Mouse (Mus musculus): ENCODE data around the gene Carns1. TPM values are rescaled to one million over a fixed set of nuclear protein-coding genes. Genes with fewer than 3 reads are reported as not detected.
"Not testable (repeated sequence)": the region's sequence is repeated elsewhere in the genome, so short reads cannot be mapped to it uniquely, and the experiment has no call there.

Carns1 gene
- total RNA-seq, 2 experiments from 2014 or later = 23.1 to 25.9 TPM

DNA sequence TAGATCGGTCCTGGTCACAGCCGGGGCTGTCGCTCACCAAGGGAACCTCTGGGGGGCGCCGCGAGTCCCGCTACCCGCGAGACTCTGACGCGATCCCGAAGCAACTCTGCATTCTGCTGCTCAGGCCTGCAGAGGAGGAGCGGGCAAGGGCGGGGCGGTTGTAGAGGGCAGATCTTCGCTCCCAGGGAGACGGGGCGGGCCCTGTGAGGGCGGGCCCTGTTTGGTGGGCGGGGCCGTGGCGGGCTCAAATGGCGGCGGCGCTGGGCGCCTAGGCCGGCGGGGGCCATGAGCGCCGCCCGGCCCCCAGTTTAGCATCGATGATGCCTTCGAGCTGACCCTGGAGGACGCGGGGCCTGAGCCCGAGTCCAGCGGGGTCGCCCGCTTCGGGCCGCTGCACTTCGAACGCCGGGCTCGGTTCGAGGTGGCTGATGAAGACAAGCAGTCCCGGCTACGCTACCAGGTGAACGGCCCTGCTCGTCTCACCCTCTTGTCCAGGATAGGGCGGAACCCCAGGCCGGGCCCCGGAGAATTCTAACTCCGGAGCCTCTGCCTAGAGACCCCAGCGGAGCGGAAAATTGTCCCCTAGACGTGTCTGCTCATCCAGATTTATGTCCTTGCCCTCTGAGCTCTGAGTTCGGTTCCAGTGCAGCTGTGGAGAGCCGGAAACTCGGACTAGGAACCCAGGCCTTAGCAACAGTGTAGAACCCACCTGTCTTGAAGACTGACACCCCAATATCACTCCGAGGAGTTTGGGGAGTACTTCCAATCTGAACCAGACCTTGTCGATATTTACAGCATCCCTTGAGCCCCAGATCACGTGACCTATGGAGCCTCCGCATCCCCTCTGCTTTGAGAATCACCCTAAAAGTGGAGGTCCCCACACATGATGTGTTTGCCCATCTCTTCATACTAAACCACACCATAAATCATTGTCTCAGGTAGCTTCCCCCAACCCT is 49.3 kb downstream of the Carns1 start, which contains the start of gene Aip:
Aip (minus strand) TSS at position 118 of the 956 bp plus-strand sequence.
- Histone ChIP-seq H3K4me3 (peak within 1 kb of the TSS; percentile 96), H3K27ac (peak within 1 kb of the TSS; percentile 93)
- peak; percentile 66 for TF ChIP-seq CTCF (IDR thresholded peaks at IDR 0.05)
- DNase-seq = peak; percentile 99
- intact Hi-C loops (cut with DNase I) = loop anchor here (5.0 kb wide), 2 partner anchors 36 to 66 kb away; partner anchors contain the start of genes Ppp1ca, Rps6kb2 and Tbc1d10c

DNA sequence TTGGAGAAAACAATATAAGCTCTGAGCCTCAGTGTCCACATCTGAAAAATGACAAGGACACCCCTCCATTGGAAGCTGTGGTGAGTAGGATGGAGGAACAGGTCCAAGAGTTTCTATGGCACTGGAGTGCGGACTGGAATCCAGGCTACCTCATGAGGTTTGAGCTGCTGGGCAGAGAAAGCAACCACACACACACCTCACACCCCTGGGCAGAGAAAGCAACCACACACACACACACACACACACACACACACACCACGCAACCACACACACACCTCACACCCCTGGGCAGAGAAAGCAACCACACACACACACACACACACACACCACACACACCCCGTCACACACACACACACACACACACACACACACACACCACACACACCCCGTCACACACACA is 50.0 kb downstream of the Carns1 start:
- intact Hi-C loops (cut with DNase I) = loop anchor here (5.0 kb wide), 2 partner anchors 37 to 67 kb away; partner anchors contain the start of genes Ppp1ca, Rps6kb2 and Tbc1d10c
- H3K27ac ChIP-seq = peak overlapping the region; percentile 93
- DNase-seq = not testable (repeated sequence)
- H3K4me3 ChIP-seq = peak overlapping the region; percentile 96

DNA sequence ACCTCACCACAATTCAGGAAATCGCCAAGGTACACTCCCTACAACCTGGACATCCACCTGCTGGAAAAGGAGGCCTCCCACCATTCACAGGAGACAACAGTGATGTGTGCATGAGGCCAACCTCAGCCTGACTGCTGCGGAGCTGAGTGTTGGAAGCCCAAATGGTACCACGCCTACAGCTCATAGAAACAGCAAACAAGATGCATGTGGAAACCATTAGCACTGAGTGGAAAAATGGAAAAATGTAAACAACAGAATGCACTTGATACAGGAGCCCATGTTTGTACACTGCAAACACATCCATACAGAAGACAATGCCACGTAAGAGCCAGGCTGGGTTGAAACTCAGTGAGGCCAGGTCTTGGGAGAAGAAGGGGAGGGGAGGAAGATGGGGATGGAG is 50.8 kb downstream of the Carns1 start:
- DNase-seq = no peak
- no peak for TF ChIP-seq CTCF (IDR thresholded peaks at IDR 0.05)

DNA sequence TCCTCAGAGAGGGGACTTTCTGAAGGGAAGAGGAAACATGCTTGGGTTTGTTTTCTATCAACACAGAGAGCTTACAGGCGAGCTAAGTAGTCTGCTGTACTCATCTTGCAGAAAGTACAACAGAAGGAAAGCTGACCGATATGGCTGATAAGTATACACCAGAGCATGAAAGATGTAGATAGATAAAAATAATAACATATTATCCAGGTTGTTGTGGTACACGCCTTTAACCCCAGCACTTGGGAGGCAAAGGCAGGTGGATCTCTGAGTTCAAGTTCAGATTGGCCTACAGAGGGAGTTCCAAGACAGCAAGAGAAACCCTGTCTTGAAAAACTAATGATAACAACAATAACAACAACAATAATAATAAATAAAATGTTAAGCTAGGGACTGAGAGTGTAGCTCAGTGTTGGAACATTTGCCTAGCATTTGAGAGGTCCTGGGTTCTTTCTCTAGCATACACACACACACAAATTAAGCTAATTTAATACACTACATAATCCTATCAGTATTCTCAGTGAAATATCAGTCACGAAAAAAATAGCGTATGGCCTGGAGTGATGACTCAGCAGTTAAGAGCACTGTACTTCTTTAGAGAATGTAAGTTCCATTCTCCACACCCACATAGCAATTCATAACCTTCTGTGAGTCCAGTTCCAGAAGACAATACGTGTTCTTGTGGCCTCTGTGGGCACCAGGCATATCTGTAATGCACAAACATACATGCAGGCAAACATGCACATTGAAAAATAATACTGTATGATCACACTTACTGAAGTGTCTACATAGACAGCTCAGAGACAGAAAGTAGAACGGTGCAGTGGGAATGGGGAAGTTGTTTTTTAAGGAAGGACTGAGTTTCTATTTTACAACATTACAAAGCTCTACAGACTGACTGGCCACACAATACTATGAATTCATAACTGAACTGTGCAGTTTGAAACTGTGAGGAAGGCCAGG is 52.6 kb downstream of the Carns1 start:
- no peak overlapping the region for H3K4me3 ChIP-seq
- DNase-seq = no peak
- TF ChIP-seq CTCF (IDR thresholded peaks at IDR 0.05) = no peak
- H3K27ac ChIP-seq = peak overlapping the region; percentile 94; the same call in 1 of the 2 replicates
- intact Hi-C loops (cut with DNase I) = no loop called here

More for the DNA sequence above, 50.8 kb downstream of the Carns1 start:
- H3K27ac ChIP-seq = no peak overlapping the region
- intact Hi-C loops (cut with DNase I) = no loop called here
- no peak overlapping the region for H3K4me3 ChIP-seq

DNA sequence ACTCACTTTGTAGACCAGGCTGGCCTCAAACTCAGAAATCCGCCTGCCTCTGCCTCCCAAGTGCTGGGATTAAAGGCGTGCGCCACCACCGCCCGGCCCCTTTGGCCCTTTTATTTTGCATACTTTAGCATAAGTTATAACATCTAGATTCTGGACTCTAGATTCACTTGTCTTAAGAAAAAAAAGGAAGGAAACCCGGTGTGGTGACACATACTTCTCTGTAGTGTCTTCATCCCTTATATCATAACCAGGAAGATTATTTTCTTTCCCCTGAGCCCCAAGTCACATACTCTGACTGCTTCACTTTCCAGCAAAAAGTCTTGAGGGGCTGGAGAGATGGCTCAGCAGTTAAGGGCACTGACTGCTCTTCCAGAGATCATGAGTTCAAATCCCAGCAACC is 53.4 kb downstream of the Carns1 start:
- intact Hi-C loops (cut with DNase I) = loop anchor here (2.0 kb wide), 1 partner anchor 23 kb away; the partner anchor contains the start of gene Pitpnm1
- Histone ChIP-seq H3K4me3 (peak overlapping the region; percentile 84), H3K27ac (peak overlapping the region; percentile 94)
- not testable (repeated sequence) for DNase-seq

DNA sequence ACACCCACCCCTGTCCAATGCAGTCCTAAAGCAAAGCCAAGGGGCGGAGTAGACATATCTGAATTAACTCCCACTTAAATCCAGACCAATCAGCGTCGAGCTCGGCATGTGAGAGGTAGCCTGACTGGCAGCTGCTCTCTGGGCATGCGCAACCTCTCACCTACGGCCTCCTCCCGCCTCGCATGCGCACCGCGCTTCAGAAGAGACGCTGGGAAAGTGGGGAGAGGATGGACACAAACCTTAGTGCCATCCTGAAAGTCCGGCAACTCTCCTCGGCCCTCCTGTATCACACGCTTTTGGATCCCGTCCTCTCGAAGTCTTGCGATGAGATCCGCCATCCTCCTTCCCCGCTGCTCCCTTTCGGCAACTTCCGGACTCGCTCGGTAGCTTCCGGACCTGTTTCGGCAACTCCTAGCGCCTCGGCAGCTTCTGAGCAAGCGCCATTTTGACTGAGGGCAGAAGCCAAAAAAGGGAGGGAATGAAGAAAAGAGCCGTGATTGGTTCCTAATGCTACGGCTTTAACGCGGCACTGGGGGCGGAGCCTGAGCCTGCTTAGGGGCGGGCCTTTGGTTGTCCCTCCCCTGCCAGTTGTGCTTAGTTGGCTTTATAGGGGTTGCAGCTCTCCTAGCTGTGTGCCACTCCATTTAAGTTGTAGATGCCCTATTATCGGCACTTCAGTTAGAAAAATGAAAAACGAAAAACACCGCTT is 54.0 kb downstream of the Carns1 start:
- peak; percentile 98 for DNase-seq
- H3K27ac ChIP-seq = peak overlapping the region; percentile 94
- TF ChIP-seq CTCF (IDR thresholded peaks at IDR 0.05) = no peak
- intact Hi-C loops (cut with DNase I) = loop anchor here (2.0 kb wide), 1 partner anchor 22 kb away; the partner anchor contains the start of gene Pitpnm1
- H3K4me3 ChIP-seq = peak overlapping the region; percentile 84

DNA sequence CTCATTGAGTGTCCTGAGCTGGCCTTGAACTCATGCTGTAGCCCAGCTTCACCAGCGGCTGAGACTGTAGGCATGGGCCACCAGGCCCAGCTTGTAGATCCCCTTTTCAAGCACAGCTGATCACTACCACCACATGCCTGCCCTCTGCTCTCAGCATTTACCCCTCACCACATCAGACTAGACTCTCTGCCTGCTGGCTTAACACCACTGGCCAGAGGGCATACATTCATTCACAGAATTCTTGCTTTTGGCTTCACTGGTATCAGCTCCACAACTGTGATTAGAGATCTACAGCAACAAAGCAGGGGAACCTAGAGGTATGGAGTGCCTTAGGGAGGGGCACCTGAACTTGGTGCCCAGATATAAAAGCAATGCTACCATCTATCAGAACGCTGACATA is 54.8 kb downstream of the Carns1 start:
- DNase-seq = no peak
- Histone ChIP-seq H3K4me3 (peak overlapping the region; percentile 84), H3K27ac (peak overlapping the region; percentile 94; the same call in 1 of the 2 replicates)
- TF ChIP-seq CTCF (IDR thresholded peaks at IDR 0.05) = no peak
- intact Hi-C loops (cut with DNase I) = loop anchor here (2.0 kb wide), 1 partner anchor 22 kb away; the partner anchor contains the start of gene Pitpnm1

DNA sequence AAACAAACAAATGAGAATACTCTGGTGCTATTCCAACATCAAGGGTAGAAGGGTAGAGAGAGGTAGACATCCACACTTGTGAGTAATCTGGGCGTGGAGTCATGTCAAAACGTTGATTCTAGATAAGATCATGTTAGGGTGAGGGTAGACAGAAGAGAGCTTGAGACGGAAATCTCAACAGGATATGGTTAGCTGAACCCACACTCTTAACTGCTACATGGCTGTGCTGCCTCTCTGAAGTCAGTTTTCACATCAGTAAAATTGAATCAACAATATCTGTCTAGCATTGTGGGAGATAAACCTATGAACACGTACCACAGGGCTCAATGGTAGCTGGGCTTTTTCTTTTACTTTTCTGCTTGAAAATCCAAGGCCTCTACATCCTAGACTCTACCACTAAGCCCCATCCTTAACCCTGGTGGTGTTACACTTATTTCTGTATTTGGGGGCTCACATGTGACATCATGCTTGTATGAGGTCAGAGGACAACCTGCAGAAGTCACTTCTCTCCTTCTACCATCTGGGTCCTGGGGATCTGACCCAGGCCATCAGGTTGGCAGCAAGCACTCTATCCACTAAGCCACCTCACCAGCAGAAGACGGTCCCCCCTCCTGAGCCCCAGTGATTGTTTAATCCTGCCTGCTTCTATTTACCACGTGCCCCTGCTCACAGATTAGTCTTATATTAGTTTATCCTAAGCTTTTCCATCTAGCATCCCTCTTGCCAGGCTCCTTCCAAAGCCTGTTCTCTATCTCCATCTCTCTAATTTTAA is 55.4 kb downstream of the Carns1 start:
- Histone ChIP-seq H3K27ac (no peak overlapping the region), H3K4me3 (peak overlapping the region; percentile 84; the same call in 1 of the 2 replicates)
- no peak for TF ChIP-seq CTCF (IDR thresholded peaks at IDR 0.05)
- DNase-seq = no peak
- intact Hi-C loops (cut with DNase I) = loop anchor here (2.0 kb wide), 1 partner anchor 21 kb away; the partner anchor contains the start of gene Pitpnm1

DNA sequence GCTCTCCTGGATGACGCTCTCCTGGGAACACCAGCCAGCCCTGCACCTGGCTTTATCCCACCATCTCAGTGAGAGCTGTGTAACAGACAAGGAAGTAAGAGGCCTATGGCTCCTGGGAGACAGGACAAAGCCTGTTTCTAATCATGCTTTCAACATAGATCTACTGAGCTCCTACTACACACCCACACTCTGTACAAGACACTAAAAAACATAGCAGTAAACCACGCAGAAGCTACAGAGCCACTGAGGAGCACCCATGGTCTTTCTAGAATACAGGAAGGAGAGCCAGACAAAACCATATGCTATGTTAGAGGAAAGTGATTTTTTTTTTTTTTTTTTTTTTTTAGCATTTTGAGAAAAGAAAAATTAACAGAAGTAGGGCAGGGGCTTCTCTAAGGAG is 56.9 kb downstream of the Carns1 start:
- no peak for TF ChIP-seq CTCF (IDR thresholded peaks at IDR 0.05)
- H3K4me3 ChIP-seq = no peak overlapping the region
- intact Hi-C loops (cut with DNase I) = no loop called here
- DNase-seq = no peak
- H3K27ac ChIP-seq = no peak overlapping the region

DNA sequence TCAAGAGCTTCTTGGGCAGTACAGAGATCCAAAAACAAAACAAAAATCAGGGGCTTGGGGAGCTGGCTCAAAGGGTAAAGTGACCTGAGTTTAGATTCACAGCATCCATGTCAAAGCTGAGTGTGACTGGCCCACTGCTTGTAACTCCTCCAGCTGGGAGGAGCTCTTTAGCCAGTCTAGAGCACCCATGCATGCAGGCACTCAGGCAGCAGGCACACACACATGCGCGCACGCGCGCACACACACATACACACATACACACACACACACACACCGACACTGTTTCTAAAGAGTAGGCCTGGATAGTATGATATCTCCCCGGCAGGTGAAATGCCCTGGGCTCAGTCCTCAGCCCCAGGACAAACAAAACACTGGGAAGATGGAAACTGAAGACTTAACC is 58.3 kb downstream of the Carns1 start:
- TF ChIP-seq CTCF (IDR thresholded peaks at IDR 0.05) = no peak
- no peak overlapping the region for H3K4me3 ChIP-seq
- no peak for DNase-seq
- intact Hi-C loops (cut with DNase I) = no loop called here
- no peak overlapping the region for H3K27ac ChIP-seq

DNA sequence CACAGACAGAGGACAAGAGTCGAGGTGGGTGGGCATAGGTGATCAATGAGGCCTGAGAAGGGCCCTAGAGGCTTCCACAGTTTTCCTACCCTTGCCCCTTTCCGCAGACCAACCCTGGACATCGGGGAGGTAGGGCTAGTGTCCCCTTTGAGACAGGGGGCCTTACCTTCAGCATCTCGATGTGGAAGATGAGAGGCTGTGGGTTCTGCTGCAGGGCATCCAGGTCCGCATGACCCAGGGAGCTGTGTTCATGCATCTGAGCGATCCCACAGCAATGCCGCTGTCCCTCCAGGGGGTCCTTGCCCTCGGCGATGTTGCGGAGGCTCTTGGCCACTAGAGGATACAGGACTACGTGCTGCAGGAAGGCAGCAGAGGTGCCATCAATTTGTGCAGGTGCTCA is 59.5 kb downstream of the Carns1 start:
- TF ChIP-seq CTCF (IDR thresholded peaks at IDR 0.05) = no peak
- DNase-seq = no peak
- Histone ChIP-seq H3K4me3 (no peak overlapping the region), H3K27ac (no peak overlapping the region)
- intact Hi-C loops (cut with DNase I) = no loop called here
